Mouse (Mus musculus) ES-Bruce4 (cell line): Measurements from ENCODE around the gene Akap5. TPM values are rescaled to one million over a fixed set of nuclear protein-coding genes. Genes with fewer than 3 reads are reported as not detected.

Experiments used
- H3K27ac ChIP-seq: 2 replicates; pipeline ENCODE4 v1.5.1; 2012; ENCODE audit warnings: low read length, inconsistent platforms; ENCODE audit not compliant: insufficient read depth
- H3K27me3 ChIP-seq: 2 replicates; pipeline ENCODE4 v1.6.1; 2012; ENCODE audit warnings: mild to moderate bottlenecking, low read length, inconsistent platforms; ENCODE audit not compliant: control insufficient read depth, poor library complexity, insufficient read depth, severe bottlenecking
- H3K36me3 ChIP-seq: 2 replicates; pipeline ENCODE4 v1.6.1; 2012; ENCODE audit warnings: inconsistent platforms, mild to moderate bottlenecking, low read length, moderate library complexity; ENCODE audit not compliant: control insufficient read depth, poor library complexity, insufficient read depth, severe bottlenecking
- H3K4me1 ChIP-seq: one replicate; pipeline ENCODE4 v1.8.1; 2011; ENCODE audit warnings: low read length; ENCODE audit not compliant: control insufficient read depth, insufficient read depth
- H3K4me3 ChIP-seq: 2 replicates; pipeline ENCODE4 v1.5.1; 2011; ENCODE audit warnings: low read depth, mild to moderate bottlenecking, low read length
- H3K9ac ChIP-seq: 2 replicates; pipeline ENCODE4 v1.6.1; 2012; ENCODE audit warnings: low read depth, mild to moderate bottlenecking, inconsistent platforms; ENCODE audit not compliant: poor library complexity, severe bottlenecking
- H3K9me3 ChIP-seq: replicated peaks from 2 replicates; pipeline ENCODE4 v1.6.1; 2012; ENCODE audit warnings: mild to moderate bottlenecking, low read length, inconsistent platforms; ENCODE audit not compliant: control insufficient read depth, poor library complexity, insufficient read depth, severe bottlenecking
- CTCF ChIP-seq: IDR thresholded peaks from one replicate; pipeline ENCODE4 v1.8.1; 2011; ENCODE audit warnings: low read depth, low read length
- EP300 ChIP-seq: IDR thresholded peaks from 2 replicates; pipeline ENCODE4 v1.6.1; 2011; ENCODE audit warnings: low read depth, low read length; ENCODE audit not compliant: insufficient read depth
- POLR2A ChIP-seq: IDR thresholded peaks from one replicate; pipeline ENCODE4 v1.8.1; 2011; ENCODE audit warnings: low read length; ENCODE audit not compliant: insufficient read depth
- polyA plus RNA-seq: library from polyadenylated mRNA; stranded (reverse); fragments of >200 nt; gene quantifications from 2 replicates; pipeline ENCODE4 v1.2.4, GENCODE M21; 2011; ENCODE audit warnings: low read depth; ENCODE audit not compliant: missing spikeins, insufficient read depth, insufficient read length

The Akap5 gene
- polyA plus RNA-seq, result 9.3 and 11.1 TPM in 2 replicates

DNA sequence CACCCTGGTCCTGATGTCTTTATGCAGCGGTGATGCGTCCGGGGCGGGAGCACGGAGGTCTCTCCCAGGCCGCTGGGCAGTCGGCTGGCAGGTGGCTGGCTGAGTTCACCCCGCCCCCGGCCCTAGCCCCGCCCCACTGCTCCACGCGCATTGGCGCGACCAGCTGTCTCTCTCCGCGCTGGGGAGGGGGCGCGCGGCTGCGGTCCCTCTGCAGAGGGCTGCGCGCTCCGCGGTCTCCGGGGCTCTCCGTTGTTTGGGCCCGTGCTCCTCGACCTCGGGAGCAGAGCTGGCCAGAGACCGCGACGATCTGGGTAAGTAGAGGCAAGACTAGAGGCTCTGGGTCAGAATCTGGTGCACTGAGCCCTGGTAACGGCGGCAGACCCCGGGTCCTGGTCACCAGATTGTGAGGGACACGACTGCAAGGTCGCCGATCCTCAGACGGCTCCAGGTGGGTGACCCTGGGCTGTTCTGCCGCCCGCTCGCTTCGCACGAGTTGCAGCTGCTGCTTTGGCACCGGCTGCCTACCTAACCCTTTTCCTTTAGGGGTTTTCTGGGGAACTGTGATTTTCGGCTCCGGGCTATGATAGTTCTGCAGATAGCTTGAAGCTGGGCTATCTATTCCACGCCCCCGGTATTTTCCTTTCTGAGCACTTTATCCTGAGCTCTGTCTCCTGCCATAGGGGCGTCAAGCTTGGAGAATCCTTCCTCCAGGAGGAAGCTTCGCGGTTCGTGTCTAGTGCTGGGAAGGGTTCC, at the start of gene Akap5:
Gene Akap5 (plus strand): TSS at position 213 of the 753 bp plus-strand sequence.
- no peaks in the 10 kb centered on the region for H3K4me1 ChIP-seq
- peak within 1 kb of the TSS; percentile 49 for H3K9ac ChIP-seq
- no peaks in the 10 kb centered on the region for H3K9me3 ChIP-seq
- no peak within 1 kb of the TSS for H3K27ac ChIP-seq
- H3K4me3 ChIP-seq, result peak within 1 kb of the TSS; percentile 88
- TF ChIP-seq POLR2A, result no peak
- no peak for TF ChIP-seq EP300
- no peak for TF ChIP-seq CTCF
- peaks cover 13% of the 10 kb centered on the region for H3K36me3 ChIP-seq
- H3K27me3 ChIP-seq, result no peaks in the 10 kb centered on the region

DNA sequence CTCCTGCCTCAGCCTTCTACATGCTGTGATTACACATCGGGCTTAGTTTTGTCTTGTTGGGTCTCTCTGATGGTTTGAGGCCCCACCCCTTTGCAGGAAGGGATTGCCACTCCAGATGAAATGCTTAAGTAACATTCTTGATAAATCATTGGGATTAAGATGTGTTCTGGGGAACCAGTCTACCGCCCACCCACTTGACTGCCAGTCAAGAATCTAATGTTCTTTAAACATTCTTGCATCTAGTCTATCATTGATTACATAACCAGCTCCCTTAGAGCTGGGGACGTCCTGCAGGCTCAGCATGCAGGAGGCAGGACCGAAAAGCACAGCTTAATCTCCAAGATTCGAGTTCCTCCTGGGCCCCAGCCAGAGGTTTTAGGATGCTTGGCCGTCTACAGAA, 46.5 kb upstream of the Akap5 start:
- TF ChIP-seq EP300 (no peak), POLR2A (no peak), CTCF (no peak)
- H3K36me3 ChIP-seq, result peaks cover 73% of the 10 kb centered on the region
- no peak overlapping the region for H3K4me3 ChIP-seq
- H3K9me3 ChIP-seq, result no peaks in the 10 kb centered on the region
- H3K27me3 ChIP-seq, result no peaks in the 10 kb centered on the region
- no peaks in the 10 kb centered on the region for H3K4me1 ChIP-seq
- H3K9ac ChIP-seq, result no peak overlapping the region
- H3K27ac ChIP-seq, result no peak overlapping the region

DNA sequence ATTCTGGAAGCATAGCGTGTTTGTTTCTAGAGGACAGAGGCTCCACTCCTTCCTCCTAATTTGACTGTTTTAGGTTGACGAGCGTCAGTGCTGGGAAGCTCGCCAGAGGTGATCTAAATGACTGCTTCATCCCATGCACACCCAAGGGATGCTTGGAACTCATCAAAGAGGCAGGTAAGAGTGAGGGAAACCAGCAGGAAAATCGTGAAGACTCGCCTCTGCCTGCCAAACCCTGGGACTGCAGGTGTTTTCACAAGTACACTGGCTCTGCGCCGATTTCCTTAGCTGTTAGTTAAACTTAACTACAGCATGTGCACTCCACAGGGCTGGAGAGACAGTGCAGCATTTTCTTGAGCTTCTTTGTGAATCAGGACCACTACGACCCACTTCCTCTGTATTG, 44.1 kb upstream of the Akap5 start:
- Histone ChIP-seq H3K36me3 (peaks cover 79% of the 10 kb centered on the region), H3K4me3 (no peak overlapping the region), H3K4me1 (no peaks in the 10 kb centered on the region), H3K9me3 (no peaks in the 10 kb centered on the region), H3K27ac (no peak overlapping the region), H3K9ac (no peak overlapping the region), H3K27me3 (no peaks in the 10 kb centered on the region)
- TF ChIP-seq POLR2A, result no peak
- TF ChIP-seq CTCF, result no peak
- TF ChIP-seq EP300, result no peak

DNA sequence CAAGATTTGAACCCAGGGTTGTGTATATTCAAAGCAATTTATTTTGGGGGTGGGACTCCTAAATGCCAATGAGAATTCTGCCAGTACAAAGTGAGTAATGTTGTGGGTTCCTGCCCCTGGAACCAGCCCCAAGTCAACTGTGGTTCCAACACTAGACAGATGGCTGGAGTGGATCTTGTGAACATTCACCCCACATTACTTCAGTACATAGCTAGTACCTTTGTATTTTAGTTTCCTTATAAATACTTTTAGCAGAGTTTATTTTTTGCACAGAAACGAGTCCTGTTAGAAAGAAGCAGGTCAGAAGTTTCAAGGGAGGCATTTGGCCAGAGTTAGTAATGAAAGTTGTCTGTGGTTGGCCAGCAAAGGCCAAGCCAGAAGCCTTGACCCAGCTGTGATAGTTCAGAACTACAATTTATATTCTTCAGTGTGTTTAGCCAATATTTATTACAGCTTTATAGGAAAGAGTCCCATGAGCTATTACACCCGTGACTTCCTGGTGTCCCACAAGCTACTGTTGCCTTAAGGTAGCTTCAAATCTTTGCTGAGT, 43.5 kb upstream of the Akap5 start:
- H3K36me3 ChIP-seq, result peaks cover 76% of the 10 kb centered on the region
- no peaks in the 10 kb centered on the region for H3K27me3 ChIP-seq
- no peak overlapping the region for H3K4me3 ChIP-seq
- H3K27ac ChIP-seq, result no peak overlapping the region
- TF ChIP-seq POLR2A, result no peak
- no peak for TF ChIP-seq EP300
- TF ChIP-seq CTCF, result no peak
- H3K9ac ChIP-seq, result no peak overlapping the region
- H3K4me1 ChIP-seq, result no peaks in the 10 kb centered on the region
- no peaks in the 10 kb centered on the region for H3K9me3 ChIP-seq

DNA sequence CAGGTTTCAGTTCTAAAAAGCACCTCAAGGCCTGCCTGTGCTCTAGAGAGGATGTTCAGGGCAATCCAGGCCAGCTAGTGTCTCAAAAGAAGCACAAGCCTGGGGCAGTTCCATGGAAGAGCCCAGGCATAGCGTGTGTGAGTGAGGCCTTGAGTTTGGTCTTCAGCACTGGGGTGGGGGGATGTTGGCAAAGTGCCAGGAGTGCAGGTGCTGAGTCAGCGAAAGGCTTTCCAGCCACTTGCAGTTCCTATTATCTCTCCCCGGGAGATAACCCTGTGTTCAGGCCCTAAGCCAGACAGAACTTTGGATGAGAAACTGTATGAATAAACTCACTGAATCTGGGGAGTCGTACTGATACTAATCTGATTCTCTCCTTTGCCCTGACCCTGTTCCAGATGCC, 42.6 kb upstream of the Akap5 start:
- Histone ChIP-seq H3K4me3 (no peak overlapping the region), H3K36me3 (peaks cover 68% of the 10 kb centered on the region), H3K4me1 (no peaks in the 10 kb centered on the region), H3K9ac (no peak overlapping the region), H3K9me3 (no peaks in the 10 kb centered on the region), H3K27me3 (no peaks in the 10 kb centered on the region), H3K27ac (no peak overlapping the region)
- TF ChIP-seq EP300, result no peak
- TF ChIP-seq POLR2A, result no peak
- no peak for TF ChIP-seq CTCF

DNA sequence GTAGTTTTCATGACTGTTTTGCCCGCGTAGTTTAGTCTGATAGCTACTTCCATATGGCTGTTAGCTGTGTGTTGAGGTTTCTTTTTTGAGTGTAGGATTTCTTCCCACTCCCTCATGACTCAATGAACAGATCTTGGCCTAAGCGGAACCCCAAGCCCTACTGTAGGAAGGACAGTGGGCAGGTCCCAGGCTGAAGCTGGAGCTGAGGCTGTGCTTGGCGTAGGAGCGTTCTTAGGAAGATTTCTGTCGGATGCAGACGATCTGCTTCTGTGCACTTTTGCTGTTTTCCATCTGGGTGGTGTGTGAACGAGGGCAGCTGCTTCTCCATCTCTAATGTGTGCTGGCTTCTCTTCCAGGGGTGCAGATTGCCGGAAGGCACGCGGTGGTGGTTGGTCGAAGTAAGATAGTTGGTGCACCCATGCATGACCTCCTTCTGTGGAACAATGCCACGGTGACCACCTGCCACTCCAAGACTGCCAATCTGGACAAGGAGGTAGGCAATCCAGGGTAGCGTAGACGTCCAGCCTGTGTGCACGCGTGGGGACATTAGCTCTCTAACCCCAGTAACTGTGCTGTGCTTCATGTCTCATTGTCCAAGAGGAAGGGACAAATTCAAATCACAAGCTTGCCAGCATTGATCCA, 42.0 kb upstream of the Akap5 start:
- Histone ChIP-seq H3K27ac (no peak overlapping the region), H3K4me3 (no peak overlapping the region), H3K4me1 (no peaks in the 10 kb centered on the region), H3K9ac (no peak overlapping the region), H3K27me3 (no peaks in the 10 kb centered on the region), H3K9me3 (no peaks in the 10 kb centered on the region), H3K36me3 (peaks cover 66% of the 10 kb centered on the region)
- TF ChIP-seq POLR2A, result no peak
- TF ChIP-seq CTCF, result no peak
- TF ChIP-seq EP300, result no peak
